Mouse (Mus musculus) gastrocnemius, adult 2 months (tissue): ENCODE results near the gene Rapgef5. TPM values are rescaled to one million over a fixed set of nuclear protein-coding genes. Genes with fewer than 3 reads are reported as not detected.

Source experiments
- DNase-seq: peaks from one replicate; pipeline ENCODE4 v3.0.0; 2022
- H3K27ac ChIP-seq: fragments of 200-600 bp; 2 replicates; pipeline ENCODE4 v1.8.1; 2022; ENCODE audit warnings: mild to moderate bottlenecking
- H3K4me3 ChIP-seq: fragments of 200-600 bp; 2 replicates; pipeline ENCODE4 v1.8.1; 2022; ENCODE audit warnings: mild to moderate bottlenecking, moderate library complexity
- CTCF ChIP-seq: fragments of 200-600 bp; IDR thresholded peaks from 2 replicates; pipeline ENCODE4 v1.8.1; 2022; ENCODE audit warnings: antibody characterized with exemption, mild to moderate bottlenecking, moderate library complexity
- intact Hi-C: fragments of 180-260 bp; cut with DNase I; formaldehyde crosslinking; loops from one replicate; pipeline ENCODE4 v1.15.1; 2025
- total RNA-seq, 2 experiments: library from RNA; stranded (reverse); gene quantifications; 2 replicates each; pipeline ENCODE4 v1.2.3; 2021

Rapgef5 gene
- total RNA-seq, 2 experiments from 2014 or later = 4.1 to 5.4 TPM

DNA sequence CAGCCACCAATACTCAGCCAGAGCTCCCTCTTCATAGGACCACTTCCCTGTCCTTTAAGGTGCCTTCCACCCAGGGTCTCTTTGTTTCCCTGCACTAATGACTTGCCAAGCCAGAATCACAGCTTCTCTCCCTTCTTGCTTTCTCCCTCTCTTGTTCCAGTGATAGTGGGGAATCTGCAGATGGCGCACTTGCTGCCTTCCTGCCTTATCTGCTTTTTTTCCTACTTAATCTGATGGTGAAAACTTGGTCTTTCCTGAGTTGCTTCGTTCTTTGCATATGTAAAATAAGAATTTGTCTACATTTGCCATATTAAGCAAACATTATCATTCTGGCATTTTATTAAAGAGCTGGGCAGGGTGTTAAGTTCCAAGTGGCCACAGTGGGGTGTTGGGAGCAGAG is 75.7 kb downstream of the Rapgef5 start:
- TF ChIP-seq CTCF = 0 out of 2 replicates have a peak, but pooled peaks have one; percentile 3
- no peak for DNase-seq
- no peak overlapping the region for H3K4me3 ChIP-seq
- intact Hi-C loops = no loop called here
- H3K27ac ChIP-seq = no peak overlapping the region

DNA sequence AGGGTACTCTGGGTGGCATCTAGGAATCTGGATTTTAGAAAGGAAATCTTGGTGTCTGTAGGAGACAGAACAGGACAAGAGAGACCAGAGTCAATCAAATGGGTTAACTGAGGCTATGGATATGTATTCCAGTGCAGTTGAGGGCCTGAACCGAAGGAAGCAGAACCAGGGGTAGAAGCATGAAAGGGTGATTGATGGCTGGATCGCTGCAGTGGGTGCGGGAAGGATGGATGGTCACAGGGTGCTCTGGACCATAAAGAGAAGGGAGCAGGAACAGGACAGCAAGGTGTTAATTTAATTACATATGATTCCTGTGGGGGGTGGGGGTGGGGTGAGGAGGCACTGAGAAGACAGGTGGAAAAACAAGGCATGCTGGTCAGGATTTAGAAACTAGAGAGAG is 76.3 kb downstream of the Rapgef5 start:
- TF ChIP-seq CTCF = no peak
- intact Hi-C loops = no loop called here
- no peak for DNase-seq

DNA sequence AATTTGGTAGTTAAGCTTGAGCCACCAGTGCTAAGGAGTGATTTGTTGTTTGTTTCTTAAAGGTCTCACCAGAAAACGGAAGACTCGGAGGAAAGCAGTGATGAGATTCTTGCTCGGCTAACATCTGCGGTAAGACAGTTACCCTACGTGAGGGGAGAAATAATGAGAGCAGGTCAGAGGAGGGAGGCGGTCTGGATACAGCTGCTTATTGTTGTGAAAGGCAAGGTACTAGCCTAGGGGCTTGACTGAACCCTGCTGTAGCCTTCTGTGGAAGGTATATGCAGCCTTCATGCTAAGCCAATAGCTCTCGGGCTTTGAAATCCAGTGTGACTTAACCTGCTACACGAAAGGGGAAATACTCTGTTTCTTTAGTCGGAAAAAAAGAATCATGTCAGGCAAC is 78.9 kb downstream of the Rapgef5 start:
- no peak for DNase-seq
- no peak overlapping the region for H3K4me3 ChIP-seq
- no peak overlapping the region for H3K27ac ChIP-seq
- intact Hi-C loops = no loop called here
- no peak for TF ChIP-seq CTCF

More for the DNA sequence above, 76.3 kb downstream of the Rapgef5 start:
- Histone ChIP-seq H3K27ac (no peak overlapping the region), H3K4me3 (no peak overlapping the region)

DNA sequence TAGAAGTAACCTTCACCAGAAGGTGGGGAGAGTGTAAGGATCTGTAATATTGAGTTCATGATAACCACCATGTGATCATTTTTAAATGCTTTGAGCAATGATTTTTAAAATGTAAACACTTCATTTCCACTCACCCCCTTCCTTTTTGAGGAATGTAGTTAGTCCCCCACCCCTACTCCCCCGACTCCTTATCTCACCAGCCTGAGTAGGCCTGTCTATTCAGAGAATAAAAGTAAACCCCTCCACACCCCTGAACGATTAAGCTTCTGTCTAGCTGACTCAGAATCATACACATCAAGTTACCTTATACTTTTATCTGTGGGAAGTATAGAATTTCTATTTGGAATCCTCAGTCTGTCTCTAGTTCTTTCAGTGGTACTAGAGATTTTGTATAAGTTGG is 81.9 kb downstream of the Rapgef5 start:
- no peak overlapping the region for H3K27ac ChIP-seq
- H3K4me3 ChIP-seq = no peak overlapping the region
- TF ChIP-seq CTCF = no peak
- intact Hi-C loops = no loop called here
- no peak for DNase-seq

DNA sequence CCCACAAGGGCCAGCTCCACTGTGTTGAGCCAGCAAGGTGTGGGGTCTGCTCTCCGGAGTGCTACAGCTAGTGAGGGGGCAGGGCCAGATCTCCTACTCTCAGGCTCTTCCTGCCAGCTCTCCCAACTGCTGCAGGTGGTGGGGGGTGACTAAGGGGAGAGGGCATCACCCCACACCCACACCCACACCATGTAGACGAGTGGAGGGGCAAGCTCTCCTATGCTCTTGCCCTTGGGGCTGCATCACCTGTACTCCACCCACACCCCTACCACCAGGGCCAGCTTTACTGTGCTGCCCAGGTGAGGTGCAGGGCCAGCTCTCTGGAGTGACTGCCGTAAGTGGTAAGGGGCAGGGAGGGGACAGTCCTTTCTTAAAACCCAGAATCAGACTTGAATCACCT is 89.7 kb downstream of the Rapgef5 start:
- no peak overlapping the region for H3K27ac ChIP-seq
- no peak for DNase-seq
- no peak for TF ChIP-seq CTCF
- no peak overlapping the region for H3K4me3 ChIP-seq
- intact Hi-C loops = no loop called here

DNA sequence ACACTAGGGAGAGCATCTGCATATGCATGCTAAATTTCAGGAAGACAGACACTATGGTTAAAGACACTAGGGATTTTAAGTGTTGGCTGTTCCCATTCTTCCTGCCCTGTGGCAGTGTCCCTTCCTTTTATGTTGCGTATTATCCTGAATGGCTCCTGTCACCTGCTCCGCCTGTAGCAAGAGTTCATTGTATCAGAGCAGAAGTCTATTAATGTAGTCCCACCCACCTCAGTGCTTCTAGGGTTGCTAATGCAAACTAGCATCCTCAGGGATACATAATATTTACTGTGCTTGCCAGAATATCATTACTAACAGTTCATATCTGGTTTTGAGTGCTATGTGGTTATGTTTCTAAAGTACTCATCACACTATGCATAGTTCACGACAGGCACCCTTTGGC is 96.4 kb downstream of the Rapgef5 start:
- Histone ChIP-seq H3K4me3 (no peak overlapping the region), H3K27ac (no peak overlapping the region)
- intact Hi-C loops = no loop called here
- DNase-seq = no peak
- no peak for TF ChIP-seq CTCF

DNA sequence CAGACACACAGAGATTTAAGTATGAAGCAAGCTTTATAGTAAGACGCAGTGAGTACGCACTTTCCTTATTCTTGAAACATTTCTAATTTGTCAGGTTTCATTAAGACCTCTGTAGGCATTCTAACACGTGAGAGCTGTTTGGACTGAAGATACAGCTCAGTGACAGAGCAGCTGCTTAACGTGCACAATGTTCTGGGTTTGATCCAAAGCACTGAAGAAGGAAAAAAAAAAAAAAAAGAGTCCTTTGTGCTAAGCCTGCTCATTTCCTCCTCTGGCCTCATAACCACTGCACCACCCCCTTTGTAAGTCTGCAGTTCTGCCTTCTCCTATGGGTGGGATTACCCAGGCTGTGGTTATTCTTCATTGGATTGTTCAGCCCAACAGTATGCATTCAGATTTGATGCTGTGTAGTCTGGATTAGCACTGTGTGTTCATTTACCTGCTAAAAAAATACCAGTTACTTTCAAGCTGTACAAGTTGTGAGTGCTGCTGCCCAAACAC is 103.3 kb downstream of the Rapgef5 start:
- Histone ChIP-seq H3K4me3 (no peak overlapping the region), H3K27ac (no peak overlapping the region)
- no peak for TF ChIP-seq CTCF
- DNase-seq = no peak
- intact Hi-C loops = no loop called here

DNA sequence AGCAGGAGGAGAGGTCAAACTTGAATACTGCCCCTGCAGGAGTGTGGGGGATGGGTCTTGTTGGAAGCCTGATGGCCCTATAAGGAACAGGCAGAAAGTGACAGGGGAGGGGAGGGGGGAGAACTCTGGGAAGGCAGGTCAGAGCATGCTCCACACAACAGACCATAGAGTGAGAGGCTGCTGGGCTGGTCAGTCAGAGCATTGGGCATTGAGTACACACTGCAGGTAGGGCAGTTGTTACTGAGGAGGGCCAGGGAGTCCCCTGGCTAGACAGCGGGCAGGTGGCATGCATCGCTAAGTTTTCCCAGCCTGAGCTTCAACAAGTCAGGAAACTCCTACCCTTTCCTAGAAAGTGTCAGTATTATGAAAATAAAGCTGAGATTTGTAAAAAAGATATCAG is 106.7 kb downstream of the Rapgef5 start:
- no peak for DNase-seq
- intact Hi-C loops = no loop called here

DNA sequence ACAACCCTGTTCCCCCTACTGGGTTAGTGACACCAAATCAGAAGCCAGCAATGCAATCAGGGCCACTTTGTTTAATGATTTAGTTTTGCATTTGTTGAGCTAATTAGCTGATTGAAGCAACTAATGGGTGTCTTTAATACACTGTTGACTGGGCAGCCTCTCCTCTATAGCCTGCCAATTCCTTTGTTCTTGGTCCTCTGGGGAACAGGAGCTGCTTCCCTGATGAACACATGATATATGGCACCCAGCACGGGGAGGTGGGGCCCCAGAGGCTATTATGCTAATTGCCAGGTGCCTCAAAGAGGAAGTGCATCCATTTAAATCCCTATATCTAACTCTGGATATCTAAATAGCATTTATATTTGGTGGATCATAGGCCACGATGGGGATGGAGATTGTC is 111.0 kb downstream of the Rapgef5 start:
- intact Hi-C loops = no loop called here
- Histone ChIP-seq H3K4me3 (no peak overlapping the region), H3K27ac (no peak overlapping the region)
- no peak for TF ChIP-seq CTCF
- no peak for DNase-seq

More for the DNA sequence above, 106.7 kb downstream of the Rapgef5 start:
- no peak overlapping the region for H3K27ac ChIP-seq
- no peak for TF ChIP-seq CTCF
- no peak overlapping the region for H3K4me3 ChIP-seq

DNA sequence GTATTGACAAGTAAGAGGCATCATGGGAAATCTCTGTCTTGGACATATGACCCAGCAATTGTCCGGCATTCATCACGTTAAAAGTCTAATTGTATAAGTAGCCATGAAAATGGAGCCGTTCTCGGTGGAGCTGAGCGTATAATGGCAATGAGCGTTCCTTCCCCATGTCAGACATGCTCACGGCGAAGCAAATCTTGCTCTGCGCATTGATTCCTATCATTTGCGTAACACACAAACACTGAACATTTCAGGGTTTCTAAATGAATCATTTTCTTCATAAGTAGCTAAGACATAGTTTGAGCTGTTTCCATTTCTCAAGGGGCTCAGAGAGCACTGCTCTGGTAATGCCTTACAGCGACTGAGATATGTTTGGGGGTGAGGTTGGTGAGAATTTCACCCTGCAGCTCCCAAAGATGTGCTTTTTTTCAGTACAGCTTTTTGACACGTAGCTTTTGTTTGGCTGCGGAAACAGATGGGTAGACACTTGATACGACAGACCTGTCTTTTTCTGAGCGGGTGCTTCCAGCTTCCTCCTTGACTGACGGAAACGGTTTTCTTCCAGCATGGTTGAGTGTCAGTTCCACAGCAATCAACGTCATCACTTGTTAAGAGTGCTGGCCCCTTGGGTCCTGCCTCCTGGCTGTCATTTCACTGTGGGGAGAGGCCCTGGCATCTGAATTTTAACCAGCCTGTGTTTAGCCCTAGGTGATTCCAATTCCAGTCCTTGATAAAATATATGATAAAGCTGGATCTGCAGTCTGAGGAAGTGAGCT is 112.2 kb downstream of the Rapgef5 start:
- no peak for DNase-seq
- intact Hi-C loops = no loop called here
- no peak overlapping the region for H3K27ac ChIP-seq
- no peak for TF ChIP-seq CTCF
- H3K4me3 ChIP-seq = no peak overlapping the region

DNA sequence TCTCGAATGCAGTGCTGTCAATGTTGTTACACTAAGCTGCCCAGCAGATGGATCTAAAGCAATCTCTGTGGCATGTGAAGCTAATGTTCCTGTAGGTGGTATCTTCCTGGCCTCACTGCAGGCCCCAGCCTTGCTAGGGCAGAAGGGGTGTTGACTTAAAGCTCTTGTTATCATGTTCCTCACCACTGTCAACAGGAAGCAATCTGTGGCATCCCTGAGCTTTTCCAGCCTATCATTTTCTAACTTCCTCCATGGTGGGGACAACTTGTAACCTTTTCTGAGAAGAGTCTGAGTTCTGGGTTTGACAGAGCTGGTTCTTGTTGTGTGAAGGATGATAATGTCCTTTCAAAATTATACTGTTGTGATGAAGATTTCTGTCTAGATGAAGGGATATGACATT is 115.9 kb downstream of the Rapgef5 start:
- DNase-seq = no peak
- intact Hi-C loops = no loop called here
- Histone ChIP-seq H3K27ac (no peak overlapping the region), H3K4me3 (no peak overlapping the region)
- TF ChIP-seq CTCF = no peak

DNA sequence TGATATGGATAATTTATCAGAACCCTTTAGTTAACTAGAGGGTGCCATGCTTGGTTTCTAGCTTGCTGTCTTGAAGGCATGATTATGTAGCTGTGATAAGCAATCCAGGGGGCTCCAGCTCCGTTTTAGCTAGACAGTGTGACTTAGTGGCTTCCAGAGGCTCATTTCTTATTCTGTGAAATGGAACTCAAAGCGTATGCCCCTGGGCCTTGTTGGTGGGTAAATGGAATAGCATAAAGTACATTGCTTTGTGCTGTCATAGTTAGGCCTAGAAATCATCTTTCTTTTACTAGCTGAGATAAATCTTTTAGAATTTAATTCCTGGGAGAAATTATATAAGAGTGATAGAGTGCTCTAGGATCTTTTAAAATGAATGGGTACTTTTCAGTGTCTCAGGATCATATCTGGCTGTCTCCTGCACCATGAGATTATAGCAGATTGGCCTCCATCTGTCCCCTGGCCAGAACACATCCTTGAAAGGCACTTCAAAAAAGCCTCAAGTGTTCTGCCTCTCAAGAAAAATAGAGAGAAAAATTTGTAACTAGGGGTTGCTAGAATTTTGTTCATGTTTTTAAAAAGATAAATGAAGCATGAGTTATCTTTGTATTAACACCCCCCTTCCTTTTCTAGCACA is 120.0 kb downstream of the Rapgef5 start:
- intact Hi-C loops = no loop called here
- DNase-seq = no peak
- Histone ChIP-seq H3K4me3 (no peak overlapping the region), H3K27ac (no peak overlapping the region)
- TF ChIP-seq CTCF = no peak

DNA sequence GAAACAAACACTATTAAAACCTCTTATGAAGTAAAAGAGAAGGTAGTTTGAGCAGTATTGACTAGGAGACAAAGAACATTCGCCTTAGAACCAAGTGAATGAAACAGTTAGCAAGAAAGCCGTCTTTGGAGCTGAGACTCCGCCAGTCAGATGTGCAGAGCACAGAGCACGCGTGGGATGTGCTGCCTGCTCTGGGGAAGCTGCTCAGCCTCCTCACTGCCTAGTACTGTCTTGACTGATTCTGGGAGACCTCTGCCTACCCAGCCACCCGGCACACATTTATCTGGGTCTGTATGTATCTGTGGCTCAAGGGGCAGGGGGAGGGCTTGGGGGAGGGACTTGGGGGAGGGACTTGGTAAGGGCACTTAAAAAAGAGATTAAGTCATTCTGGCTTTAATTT is 120.7 kb downstream of the Rapgef5 start:
- no peak overlapping the region for H3K4me3 ChIP-seq
- no peak overlapping the region for H3K27ac ChIP-seq
- no peak for TF ChIP-seq CTCF
- no peak for DNase-seq
- intact Hi-C loops = no loop called here

DNA sequence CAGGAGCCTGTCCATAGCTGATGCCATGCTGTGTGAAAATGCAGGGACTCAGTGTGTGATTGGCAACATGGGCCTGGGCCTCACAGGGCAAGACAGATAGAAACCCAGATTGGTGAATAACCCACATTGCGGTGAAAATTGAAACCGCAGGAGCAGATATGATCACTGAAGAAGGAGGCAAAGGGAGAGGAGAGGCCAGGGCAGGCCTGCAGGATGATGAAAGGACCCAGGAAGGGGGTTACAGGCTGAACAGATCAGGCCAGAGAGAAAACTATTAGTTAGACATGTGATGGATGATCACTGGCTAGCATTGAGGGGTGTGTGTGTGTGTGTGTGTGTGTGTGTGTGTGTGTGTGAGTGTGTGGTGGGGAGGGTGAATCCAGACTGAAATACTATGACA is 122.6 kb downstream of the Rapgef5 start:
- Histone ChIP-seq H3K27ac (no peak overlapping the region), H3K4me3 (no peak overlapping the region)
- DNase-seq = no peak
- intact Hi-C loops = no loop called here
- no peak for TF ChIP-seq CTCF
